Mouse (Mus musculus): ENCODE measurements around the gene Pakap. TPM values are rescaled to one million over a fixed set of nuclear protein-coding genes. Genes with fewer than 3 reads are reported as not detected.

Pakap gene
- polyA plus RNA-seq, 1 experiment from 2014 or later, result 10.5 TPM

- Histone ChIP-seq H3K36me3 (no peaks in the 10 kb centered on the region), H3K4me1 (replicated peaks) (0 out of 2 replicates have a peak, but pooled peaks cover 5% of the 10 kb centered on the region), H3K9ac (no peak overlapping the region), H3K4me3 (no peak overlapping the region), H3K9me3 (no peaks in the 10 kb centered on the region), H3K4me2 (peak overlapping the region; percentile 35), H3K27me3 (no peaks in the 10 kb centered on the region), H3K27ac (replicated peaks) (no peak overlapping the region)
- WGBS, result 39% methylated on average over 22 of the region's 22 CpGs
- ATAC-seq (ENCODE audit: low FRiP score, low read depth), result peak; percentile 71; the same call in 1 of the 2 replicates
Observed at GRCm38 (mm10) chr4:57607247-57607942, 39.4 kb downstream of the Pakap start.

- ATAC-seq (ENCODE audit: low FRiP score, low read depth), result no peak
- no peak overlapping the region for H3K27ac ChIP-seq (replicated peaks)
- H3K4me2 ChIP-seq, result peak overlapping the region; percentile 18
- no peak overlapping the region for H3K4me3 ChIP-seq
- H3K9me3 ChIP-seq, result no peaks in the 10 kb centered on the region
- H3K27me3 ChIP-seq, result no peaks in the 10 kb centered on the region
- H3K4me1 ChIP-seq (replicated peaks), result 0 out of 2 replicates have a peak, but pooled peaks cover 5% of the 10 kb centered on the region
- no peaks in the 10 kb centered on the region for H3K36me3 ChIP-seq
- WGBS, result 50% methylated on average over 17 of the region's 17 CpGs
- no peak overlapping the region for H3K9ac ChIP-seq
Observed at GRCm38 (mm10) chr4:57611303-57612077, 43.5 kb downstream of the Pakap start.

- Histone ChIP-seq H3K36me3 (no peaks in the 10 kb centered on the region), H3K27ac (replicated peaks) (no peak overlapping the region), H3K9me3 (no peaks in the 10 kb centered on the region), H3K9ac (no peak overlapping the region), H3K4me3 (no peak overlapping the region), H3K4me2 (no peak overlapping the region), H3K4me1 (replicated peaks) (0 out of 2 replicates have a peak, but pooled peaks cover 5% of the 10 kb centered on the region), H3K27me3 (no peaks in the 10 kb centered on the region)
- ATAC-seq (ENCODE audit: low FRiP score, low read depth), result no peak
- 88% methylated on average over 5 of the region's 5 CpGs for WGBS
Observed at GRCm38 (mm10) chr4:57612716-57613115, 44.7 kb downstream of the Pakap start.

GRCm38 (mm10) chr4:57614686-57615085, 46.7 kb downstream of the Pakap start:
- H3K4me1 ChIP-seq (replicated peaks), result 0 out of 2 replicates have a peak, but pooled peaks cover 5% of the 10 kb centered on the region
- WGBS, result 96% methylated on average over 4 of the region's 4 CpGs

GRCm38 (mm10) chr4:57618743-57619142, 50.8 kb downstream of the Pakap start:
- no peak for ATAC-seq (ENCODE audit: low FRiP score, low read depth)
- 94% methylated on average over 6 of the region's 6 CpGs for WGBS
- H3K36me3 ChIP-seq, result no peaks in the 10 kb centered on the region
- H3K9ac ChIP-seq, result no peak overlapping the region
- no peak overlapping the region for H3K27ac ChIP-seq (replicated peaks)
- H3K4me2 ChIP-seq, result no peak overlapping the region
- no peaks in the 10 kb centered on the region for H3K9me3 ChIP-seq
- H3K27me3 ChIP-seq, result no peaks in the 10 kb centered on the region
- no peak overlapping the region for H3K4me3 ChIP-seq
- H3K4me1 ChIP-seq (replicated peaks), result no peaks in the 10 kb centered on the region

More at GRCm38 (mm10) chr4:57614686-57615085, 46.7 kb downstream of the Pakap start:
- no peak overlapping the region for H3K27ac ChIP-seq (replicated peaks)
- no peak overlapping the region for H3K4me3 ChIP-seq
- no peaks in the 10 kb centered on the region for H3K27me3 ChIP-seq
- no peak overlapping the region for H3K4me2 ChIP-seq
- ATAC-seq (ENCODE audit: low FRiP score, low read depth), result no peak
- no peaks in the 10 kb centered on the region for H3K36me3 ChIP-seq
- H3K9me3 ChIP-seq, result no peaks in the 10 kb centered on the region
- H3K9ac ChIP-seq, result no peak overlapping the region

- Histone ChIP-seq H3K4me3 (no peak overlapping the region), H3K9me3 (no peaks in the 10 kb centered on the region), H3K4me2 (no peak overlapping the region), H3K4me1 (replicated peaks) (no peaks in the 10 kb centered on the region), H3K9ac (no peak overlapping the region), H3K36me3 (no peaks in the 10 kb centered on the region), H3K27me3 (no peaks in the 10 kb centered on the region), H3K27ac (replicated peaks) (no peak overlapping the region)
- WGBS, result 92% methylated on average over 7 of the region's 7 CpGs
- ATAC-seq (ENCODE audit: low FRiP score, low read depth), result no peak
Observed at GRCm38 (mm10) chr4:57622816-57623215, 54.8 kb downstream of the Pakap start.

GRCm38 (mm10) chr4:57624819-57625218, 56.8 kb downstream of the Pakap start:
- no peaks in the 10 kb centered on the region for H3K9me3 ChIP-seq
- WGBS, result 84% methylated on average over 2 of the region's 2 CpGs
- H3K4me2 ChIP-seq, result no peak overlapping the region
- no peaks in the 10 kb centered on the region for H3K4me1 ChIP-seq (replicated peaks)
- H3K27me3 ChIP-seq, result no peaks in the 10 kb centered on the region
- H3K9ac ChIP-seq, result no peak overlapping the region
- H3K36me3 ChIP-seq, result no peaks in the 10 kb centered on the region
- no peak for ATAC-seq (ENCODE audit: low FRiP score, low read depth)
- H3K27ac ChIP-seq (replicated peaks), result no peak overlapping the region
- no peak overlapping the region for H3K4me3 ChIP-seq

GRCm38 (mm10) chr4:57625306-57625705, 57.3 kb downstream of the Pakap start:
- no peak overlapping the region for H3K9ac ChIP-seq
- H3K36me3 ChIP-seq, result no peaks in the 10 kb centered on the region
- no peak for ATAC-seq (ENCODE audit: low FRiP score, low read depth)
- H3K27ac ChIP-seq (replicated peaks), result no peak overlapping the region
- H3K4me2 ChIP-seq, result no peak overlapping the region
- H3K27me3 ChIP-seq, result no peaks in the 10 kb centered on the region
- WGBS, result 90% methylated on average over 1 of the region's 1 CpGs
- H3K4me1 ChIP-seq (replicated peaks), result no peaks in the 10 kb centered on the region
- H3K9me3 ChIP-seq, result no peaks in the 10 kb centered on the region
- H3K4me3 ChIP-seq, result no peak overlapping the region

- no peak for ATAC-seq (ENCODE audit: low FRiP score, low read depth)
- Histone ChIP-seq H3K4me1 (replicated peaks) (no peaks in the 10 kb centered on the region), H3K27me3 (no peaks in the 10 kb centered on the region), H3K9ac (no peak overlapping the region), H3K4me3 (no peak overlapping the region), H3K9me3 (no peaks in the 10 kb centered on the region), H3K4me2 (no peak overlapping the region), H3K27ac (replicated peaks) (no peak overlapping the region), H3K36me3 (no peaks in the 10 kb centered on the region)
- WGBS, result 69% methylated on average over 1 of the region's 1 CpGs
Observed at GRCm38 (mm10) chr4:57625756-57626155, 57.8 kb downstream of the Pakap start.

- Histone ChIP-seq H3K4me2 (no peak overlapping the region), H3K27me3 (no peaks in the 10 kb centered on the region), H3K9ac (no peak overlapping the region), H3K4me1 (replicated peaks) (no peaks in the 10 kb centered on the region), H3K4me3 (no peak overlapping the region), H3K36me3 (no peaks in the 10 kb centered on the region), H3K9me3 (no peaks in the 10 kb centered on the region), H3K27ac (replicated peaks) (no peak overlapping the region)
- 93% methylated on average over 5 of the region's 5 CpGs for WGBS
- no peak; the same call in 1 of the 2 replicates for ATAC-seq (ENCODE audit: low FRiP score, low read depth)
Observed at GRCm38 (mm10) chr4:57626921-57627320, 58.9 kb downstream of the Pakap start.

GRCm38 (mm10) chr4:57632386-57632785, 64.4 kb downstream of the Pakap start:
- H3K4me1 ChIP-seq (replicated peaks), result peaks cover 12% of the 10 kb centered on the region; the same call in 1 of the 2 replicates
- 72% methylated on average over 5 of the region's 5 CpGs for WGBS
- H3K27ac ChIP-seq (replicated peaks), result no peak overlapping the region
- no peak for ATAC-seq (ENCODE audit: low FRiP score, low read depth)
- no peaks in the 10 kb centered on the region for H3K36me3 ChIP-seq
- H3K27me3 ChIP-seq, result no peaks in the 10 kb centered on the region
- H3K4me3 ChIP-seq, result no peak overlapping the region
- H3K9ac ChIP-seq, result no peak overlapping the region
- H3K9me3 ChIP-seq, result no peaks in the 10 kb centered on the region
- no peak overlapping the region for H3K4me2 ChIP-seq

GRCm38 (mm10) chr4:57633052-57633451, 65.1 kb downstream of the Pakap start:
- 93% methylated on average over 7 of the region's 7 CpGs for WGBS

More at GRCm38 (mm10) chr4:57633052-57633451, 65.1 kb downstream of the Pakap start:
- Histone ChIP-seq H3K4me2 (no peak overlapping the region), H3K27ac (replicated peaks) (no peak overlapping the region), H3K27me3 (no peaks in the 10 kb centered on the region), H3K9ac (no peak overlapping the region), H3K36me3 (no peaks in the 10 kb centered on the region), H3K4me1 (replicated peaks) (peaks cover 15% of the 10 kb centered on the region; the same call in 1 of the 2 replicates), H3K4me3 (no peak overlapping the region), H3K9me3 (no peaks in the 10 kb centered on the region)
- no peak for ATAC-seq (ENCODE audit: low FRiP score, low read depth)
